Mouse (Mus musculus): ENCODE measurements around the gene Plxna4.

GRCm38 (mm10) chr6:32363489-32364068 lies 224.4 kb downstream of the Plxna4 start:
- TF ChIP-seq EP300 (IDR thresholded peaks at IDR 0.05) (no peak), CTCF (IDR thresholded peaks at IDR 0.05) (no peak)
